Mouse (Mus musculus): Measurements from ENCODE around the gene Alpl.

- TF ChIP-seq CTCF (IDR thresholded peaks at IDR 0.05; ENCODE audit: borderline replicate concordance, extremely low read depth, insufficient read depth, insufficient read length) (no peak), POLR2A (IDR thresholded peaks at IDR 0.05; ENCODE audit: borderline replicate concordance, extremely low read depth, insufficient read depth, insufficient read length, poor library complexity, severe bottlenecking) (no peak)
Measured at GRCm38 (mm10) chr4:137791440-137791839, 4.7 kb downstream of the Alpl start.
